Mouse (Mus musculus) forebrain, embryonic 11.5 days (tissue): ENCODE data around the gene Ier5l. TPM values are rescaled to one million over a fixed set of nuclear protein-coding genes. Genes with fewer than 3 reads are reported as not detected.

Experiments used
- ATAC-seq: fragments of 200-750 bp; cut with Nextera tagmentation; replicated peaks from 2 replicates; pipeline ENCODE4 v1.8.0; 2017; ENCODE audit warnings: moderate TSS enrichment; ENCODE audit not compliant: low FRiP score
- DNase-seq: peaks from one replicate; pipeline ENCODE4 v3.0.0-alpha.2; 2017; ENCODE audit warnings: low spot score
- H3K27ac ChIP-seq: fragments of 300-500 bp; sonication (generic); 2 replicates; pipeline ENCODE4 v1.5.1; 2014; ENCODE audit warnings: low read depth, low read length
- H3K27me3 ChIP-seq: fragments of 300-500 bp; sonication (generic); 2 replicates; pipeline ENCODE4 v1.6.1; 2014; ENCODE audit warnings: mild to moderate bottlenecking, low read length, mixed read lengths; ENCODE audit not compliant: control insufficient read depth, insufficient read depth
- H3K36me3 ChIP-seq: fragments of 300-500 bp; sonication (generic); 2 replicates; pipeline ENCODE4 v1.6.1; 2014; ENCODE audit warnings: mild to moderate bottlenecking, low read length, moderate library complexity, mixed read lengths; ENCODE audit not compliant: control insufficient read depth, insufficient read depth
- H3K4me1 ChIP-seq: fragments of 300-500 bp; sonication (generic); replicated peaks from 2 replicates; pipeline ENCODE4 v1.6.1; 2014; ENCODE audit warnings: low read length, mixed read lengths; ENCODE audit not compliant: control insufficient read depth, insufficient read depth
- H3K4me2 ChIP-seq: fragments of 300-500 bp; sonication (generic); 2 replicates; pipeline ENCODE4 v1.6.1; 2014; ENCODE audit warnings: low read depth, mild to moderate bottlenecking, low read length, moderate library complexity, mixed read lengths; ENCODE audit not compliant: severe bottlenecking
- H3K4me3 ChIP-seq: fragments of 300-500 bp; sonication (generic); 2 replicates; pipeline ENCODE4 v1.5.1; 2014; ENCODE audit warnings: low read depth, low read length
- H3K9ac ChIP-seq: fragments of 300-500 bp; sonication (generic); 2 replicates; pipeline ENCODE4 v1.6.1; 2014; ENCODE audit warnings: low read length
- H3K9me3 ChIP-seq: fragments of 300-500 bp; sonication (generic); 2 replicates; pipeline ENCODE4 v1.6.1; 2016; ENCODE audit warnings: low read length, mixed read lengths; ENCODE audit not compliant: control insufficient read depth
- WGBS: fragments of 180-500 bp; shearing (Covaris S2); extraction: QIAGEN DNeasy Blood & Tissue Kit; methylation state at CpG from one replicate; pipeline ENCODE4 v1.1.7; 2014; 5-methylcytosine and 5-hydroxymethylcytosine counted together
- polyA plus RNA-seq: library from polyadenylated mRNA; unstranded; fragments of >200 nt; fragmentation: Nextera tagmentation; extraction: Ambion mirVana; gene quantifications from 2 replicates; pipeline ENCODE4 v1.2.1, GENCODE M21; 2014

Gene Ier5l
- polyA plus RNA-seq, 1 experiment from 2014 or later, result 3.7 TPM

GRCm38 (mm10) chr2:30495000-30495908 is 21.2 kb upstream of the Ier5l start:
- H3K9ac ChIP-seq, result no peak overlapping the region
- H3K4me1 ChIP-seq, result peaks cover 3% of the 10 kb centered on the region; the same call in 1 of the 2 replicates
- no peaks in the 10 kb centered on the region for H3K36me3 ChIP-seq
- H3K4me3 ChIP-seq, result no peak overlapping the region
- H3K4me2 ChIP-seq, result no peak overlapping the region
- no peaks in the 10 kb centered on the region for H3K27me3 ChIP-seq
- H3K9me3 ChIP-seq, result no peaks in the 10 kb centered on the region
- H3K27ac ChIP-seq, result no peak overlapping the region
- WGBS, result 77% methylated on average over 8 of the region's 8 CpGs
- DNase-seq, result no peak
- peak; percentile 34; the same call in 1 of the 2 replicates for ATAC-seq

GRCm38 (mm10) chr2:30490384-30490783 is 16.4 kb upstream of the Ier5l start:
- 76% methylated on average over 2 of the region's 2 CpGs for WGBS
- no peak overlapping the region for H3K4me2 ChIP-seq
- ATAC-seq, result no peak

GRCm38 (mm10) chr2:30487597-30487996 is 13.6 kb upstream of the Ier5l start:
- ATAC-seq (no peak), DNase-seq (no peak)
- no peak overlapping the region for H3K9ac ChIP-seq
- H3K27ac ChIP-seq, result no peak overlapping the region
- WGBS, result 44% methylated on average over 7 of the region's 7 CpGs
- no peaks in the 10 kb centered on the region for H3K9me3 ChIP-seq
- H3K4me1 ChIP-seq, result 0 out of 2 replicates have a peak, but pooled peaks cover 2% of the 10 kb centered on the region
- H3K4me3 ChIP-seq, result no peak overlapping the region
- H3K4me2 ChIP-seq, result no peak overlapping the region
- H3K36me3 ChIP-seq, result no peaks in the 10 kb centered on the region
- H3K27me3 ChIP-seq, result no peaks in the 10 kb centered on the region

More at GRCm38 (mm10) chr2:30490384-30490783, 16.4 kb upstream of the Ier5l start:
- Histone ChIP-seq H3K9me3 (no peaks in the 10 kb centered on the region), H3K4me1 (0 out of 2 replicates have a peak, but pooled peaks cover 2% of the 10 kb centered on the region), H3K27ac (no peak overlapping the region), H3K9ac (no peak overlapping the region), H3K4me3 (no peak overlapping the region), H3K27me3 (no peaks in the 10 kb centered on the region), H3K36me3 (no peaks in the 10 kb centered on the region)
- no peak for DNase-seq

- Histone ChIP-seq H3K36me3 (no peaks in the 10 kb centered on the region), H3K27ac (no peak overlapping the region), H3K4me2 (no peak overlapping the region), H3K27me3 (no peaks in the 10 kb centered on the region), H3K9me3 (no peaks in the 10 kb centered on the region), H3K4me1 (peaks cover 8% of the 10 kb centered on the region; the same call in 1 of the 2 replicates), H3K9ac (no peak overlapping the region), H3K4me3 (no peak overlapping the region)
- ATAC-seq (no peak), DNase-seq (no peak)
- WGBS, result 78% methylated on average over 1 of the region's 1 CpGs
These were observed 4.5 kb upstream of the Ier5l start for GRCm38 (mm10) chr2:30478526-30478925.

- peaks cover 9% of the 10 kb centered on the region for H3K4me1 ChIP-seq
- no peaks in the 10 kb centered on the region for H3K36me3 ChIP-seq
- ATAC-seq (no peak), DNase-seq (no peak)
- H3K27ac ChIP-seq, result no peak overlapping the region
- 72% methylated on average over 2 of the region's 2 CpGs for WGBS
- H3K27me3 ChIP-seq, result no peaks in the 10 kb centered on the region
- no peak overlapping the region for H3K4me2 ChIP-seq
- H3K9ac ChIP-seq, result no peak overlapping the region
- H3K4me3 ChIP-seq, result no peak overlapping the region
- H3K9me3 ChIP-seq, result no peaks in the 10 kb centered on the region
These were observed 2.2 kb upstream of the Ier5l start for GRCm38 (mm10) chr2:30476241-30476640.

- DNase-seq, result no peak
- H3K9me3 ChIP-seq, result no peaks in the 10 kb centered on the region
- 78% methylated on average over 7 of the region's 7 CpGs for WGBS
- H3K36me3 ChIP-seq, result no peaks in the 10 kb centered on the region
- peaks cover 14% of the 10 kb centered on the region for H3K4me1 ChIP-seq
- no peak overlapping the region for H3K4me3 ChIP-seq
- no peaks in the 10 kb centered on the region for H3K27me3 ChIP-seq
- H3K4me2 ChIP-seq, result no peak overlapping the region
- no peak for ATAC-seq
- no peak overlapping the region for H3K9ac ChIP-seq
- H3K27ac ChIP-seq, result no peak overlapping the region
These were observed 1.4 kb upstream of the Ier5l start for GRCm38 (mm10) chr2:30475457-30475856.

- Histone ChIP-seq H3K9me3 (no peaks in the 10 kb centered on the region), H3K27me3 (no peaks in the 10 kb centered on the region), H3K36me3 (no peaks in the 10 kb centered on the region), H3K27ac (no peak overlapping the region), H3K9ac (peak overlapping the region; percentile 53), H3K4me3 (peak overlapping the region; percentile 96), H3K4me1 (peaks cover 15% of the 10 kb centered on the region), H3K4me2 (peak overlapping the region; percentile 89)
- DNase-seq (no peak), ATAC-seq (no peak)
- 29% methylated on average over 4 of the region's 4 CpGs for WGBS
These were observed 757 bp upstream of the Ier5l start for GRCm38 (mm10) chr2:30474776-30475175.

- Histone ChIP-seq H3K27ac (peak overlapping the region; percentile 89), H3K9me3 (no peaks in the 10 kb centered on the region), H3K36me3 (no peaks in the 10 kb centered on the region), H3K9ac (peak overlapping the region; percentile 99), H3K4me1 (peaks cover 15% of the 10 kb centered on the region), H3K4me2 (peak overlapping the region; percentile 89), H3K4me3 (peak overlapping the region; percentile 96), H3K27me3 (peaks cover 3% of the 10 kb centered on the region)
- ATAC-seq (peak; percentile 6), DNase-seq (peak; percentile 80)
- WGBS, result under 1% methylated on average over 60 of the region's 80 CpGs
These were observed 488 bp downstream of the Ier5l start for GRCm38 (mm10) chr2:30473431-30474031.
